Mouse (Mus musculus) heart, embryonic 16.5 days (tissue): ENCODE data around the gene Igfbp4. TPM values are rescaled to one million over a fixed set of nuclear protein-coding genes. Genes with fewer than 3 reads are reported as not detected.

Experiments used
- ATAC-seq: fragments of 200-750 bp; cut with Nextera tagmentation; replicated peaks from 2 replicates; pipeline ENCODE4 v1.8.0; 2017; ENCODE audit warnings: moderate number of reproducible peaks; ENCODE audit not compliant: insufficient read depth, low FRiP score; ENCODE audit errors: extremely low read depth
- H3K27ac ChIP-seq: fragments of 300-500 bp; sonication (generic); 2 replicates; pipeline ENCODE4 v1.5.1; 2014; ENCODE audit warnings: mild to moderate bottlenecking, low read length, control low read depth, moderate library complexity
- H3K27me3 ChIP-seq: fragments of 300-500 bp; sonication (generic); 2 replicates; pipeline ENCODE4 v1.6.1; 2014; ENCODE audit warnings: low read length, mixed read lengths; ENCODE audit not compliant: control insufficient read depth, insufficient read depth
- H3K36me3 ChIP-seq: fragments of 300-500 bp; sonication (generic); 2 replicates; pipeline ENCODE4 v1.6.1; 2014; ENCODE audit not compliant: control insufficient read depth, insufficient read depth
- H3K4me1 ChIP-seq: fragments of 300-500 bp; sonication (generic); 2 replicates; pipeline ENCODE4 v1.6.1; 2014; ENCODE audit warnings: low read length, mixed read lengths; ENCODE audit not compliant: control insufficient read depth, insufficient read depth
- H3K4me2 ChIP-seq: fragments of 300-500 bp; sonication (generic); 2 replicates; pipeline ENCODE4 v1.6.1; 2014; ENCODE audit warnings: low read depth, mild to moderate bottlenecking, control low read depth, low read length
- H3K4me3 ChIP-seq: fragments of 300-500 bp; sonication (generic); 2 replicates; pipeline ENCODE4 v1.5.1; 2014; ENCODE audit warnings: mild to moderate bottlenecking, control low read depth, low read length
- H3K9ac ChIP-seq: fragments of 300-500 bp; sonication (generic); 2 replicates; pipeline ENCODE4 v1.6.1; 2014; ENCODE audit warnings: low read length, control low read depth
- H3K9me3 ChIP-seq: fragments of 300-500 bp; sonication (generic); replicated peaks from 2 replicates; pipeline ENCODE4 v1.6.1; 2016; ENCODE audit warnings: low read length; ENCODE audit not compliant: control insufficient read depth
- WGBS: fragments of 180-500 bp; shearing (Covaris S2); extraction: QIAGEN DNeasy Blood & Tissue Kit; methylation state at CpG from one replicate; pipeline ENCODE4 v1.1.7; 2014; 5-methylcytosine and 5-hydroxymethylcytosine counted together
- polyA plus RNA-seq: library from polyadenylated mRNA; unstranded; fragments of >200 nt; fragmentation: Nextera tagmentation; extraction: Ambion mirVana; gene quantifications from 2 replicates; pipeline ENCODE4 v1.2.1, GENCODE M21; 2015

Igfbp4 gene
- polyA plus RNA-seq, 1 experiment from 2014 or later: 377 TPM

- Histone ChIP-seq H3K27me3 (no peaks in the 10 kb centered on the region), H3K4me1 (peaks cover 7% of the 10 kb centered on the region; the same call in 1 of the 2 replicates), H3K36me3 (no peaks in the 10 kb centered on the region), H3K9me3 (no peaks in the 10 kb centered on the region), H3K27ac (peak overlapping the region; percentile 75), H3K4me2 (peak overlapping the region; percentile 42), H3K9ac (peak overlapping the region; percentile 54; the same call in 1 of the 2 replicates), H3K4me3 (0 out of 2 replicates have a peak overlapping the region, but pooled peaks have one; percentile 9)
- ATAC-seq: peak; percentile 69
- 5% methylated on average over 2 of the region's 2 CpGs for WGBS
Observed at GRCm38 (mm10) chr11:99065979-99066378, 24.9 kb downstream of the Igfbp4 start.

- Histone ChIP-seq H3K4me2 (no peak overlapping the region), H3K27ac (no peak overlapping the region), H3K9me3 (no peaks in the 10 kb centered on the region), H3K27me3 (no peaks in the 10 kb centered on the region), H3K36me3 (no peaks in the 10 kb centered on the region), H3K4me1 (peaks cover 7% of the 10 kb centered on the region; the same call in 1 of the 2 replicates), H3K9ac (no peak overlapping the region), H3K4me3 (no peak overlapping the region)
- ATAC-seq: no peak
- WGBS: 86% methylated on average over 8 of the region's 8 CpGs
Observed at GRCm38 (mm10) chr11:99067591-99067990, 26.5 kb downstream of the Igfbp4 start.

GRCm38 (mm10) chr11:99068455-99068854, 27.4 kb downstream of the Igfbp4 start:
- H3K4me3 ChIP-seq: no peak overlapping the region
- H3K36me3 ChIP-seq: no peaks in the 10 kb centered on the region
- no peak overlapping the region for H3K27ac ChIP-seq
- H3K4me1 ChIP-seq: peaks cover 7% of the 10 kb centered on the region; the same call in 1 of the 2 replicates
- H3K27me3 ChIP-seq: no peaks in the 10 kb centered on the region
- H3K9ac ChIP-seq: no peak overlapping the region
- H3K4me2 ChIP-seq: no peak overlapping the region
- H3K9me3 ChIP-seq: no peaks in the 10 kb centered on the region
- ATAC-seq: no peak
- 87% methylated on average over 5 of the region's 5 CpGs for WGBS

GRCm38 (mm10) chr11:99071866-99072265, 30.8 kb downstream of the Igfbp4 start:
- Histone ChIP-seq H3K36me3 (no peaks in the 10 kb centered on the region), H3K4me1 (no peaks in the 10 kb centered on the region), H3K4me3 (no peak overlapping the region), H3K4me2 (no peak overlapping the region), H3K9ac (no peak overlapping the region), H3K27ac (no peak overlapping the region), H3K9me3 (no peaks in the 10 kb centered on the region), H3K27me3 (no peaks in the 10 kb centered on the region)
- WGBS: 14% methylated on average over 6 of the region's 6 CpGs
- no peak for ATAC-seq

- WGBS: 54% methylated on average over 5 of the region's 5 CpGs
- H3K27ac ChIP-seq: no peak overlapping the region
Observed at GRCm38 (mm10) chr11:99073781-99074180, 32.7 kb downstream of the Igfbp4 start.

DNA sequence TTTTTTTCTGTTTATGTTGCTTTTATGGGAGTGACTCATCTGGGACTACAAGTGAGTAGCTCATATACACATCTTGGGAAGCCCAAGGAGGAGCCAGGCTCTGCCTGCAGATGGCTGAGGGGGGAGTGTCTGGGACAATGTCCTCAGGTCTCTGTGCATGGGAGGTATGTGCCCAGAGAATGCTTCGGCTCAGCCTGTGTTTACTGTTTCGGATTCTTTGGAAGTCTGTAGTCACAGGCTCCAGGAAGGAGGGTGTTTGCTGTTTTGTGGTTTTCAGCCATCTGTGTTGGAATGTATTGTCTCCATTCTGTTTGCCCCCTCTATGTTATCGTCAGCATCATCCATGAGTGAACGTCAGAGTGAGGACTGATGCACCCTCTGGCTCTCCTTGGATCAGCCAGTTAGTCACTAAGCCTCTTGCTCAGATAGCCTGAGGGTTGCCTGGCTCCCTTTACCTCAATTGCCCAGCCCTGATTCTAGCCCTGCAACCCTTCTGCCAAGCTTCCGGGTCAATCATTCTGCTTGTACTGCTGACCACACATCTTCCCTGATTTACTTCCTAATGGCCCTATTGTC, 35.8 kb downstream of the Igfbp4 start:
- 73% methylated on average over 5 of the region's 5 CpGs for WGBS
- Histone ChIP-seq H3K4me2 (no peak overlapping the region), H3K4me3 (no peak overlapping the region), H3K27ac (no peak overlapping the region), H3K36me3 (no peaks in the 10 kb centered on the region), H3K27me3 (no peaks in the 10 kb centered on the region), H3K4me1 (no peaks in the 10 kb centered on the region), H3K9ac (no peak overlapping the region), H3K9me3 (no peaks in the 10 kb centered on the region)
- no peak for ATAC-seq

More at GRCm38 (mm10) chr11:99073781-99074180, 32.7 kb downstream of the Igfbp4 start:
- Histone ChIP-seq H3K9ac (no peak overlapping the region), H3K4me1 (no peaks in the 10 kb centered on the region), H3K27me3 (no peaks in the 10 kb centered on the region), H3K36me3 (no peaks in the 10 kb centered on the region), H3K4me3 (no peak overlapping the region), H3K4me2 (no peak overlapping the region), H3K9me3 (no peaks in the 10 kb centered on the region)
- no peak for ATAC-seq

- 85% methylated on average over 8 of the region's 8 CpGs for WGBS
Observed at GRCm38 (mm10) chr11:99077869-99078268, 36.8 kb downstream of the Igfbp4 start.

GRCm38 (mm10) chr11:99080902-99081543, 40.0 kb downstream of the Igfbp4 start:
- Histone ChIP-seq H3K9ac (no peak overlapping the region), H3K27ac (no peak overlapping the region), H3K27me3 (no peaks in the 10 kb centered on the region), H3K4me3 (no peak overlapping the region), H3K4me1 (0 out of 2 replicates have a peak, but pooled peaks cover 2% of the 10 kb centered on the region), H3K4me2 (no peak overlapping the region), H3K36me3 (no peaks in the 10 kb centered on the region), H3K9me3 (no peaks in the 10 kb centered on the region)
- 60% methylated on average over 9 of the region's 9 CpGs for WGBS
- no peak for ATAC-seq

More at GRCm38 (mm10) chr11:99077869-99078268, 36.8 kb downstream of the Igfbp4 start:
- no peak overlapping the region for H3K9ac ChIP-seq
- no peaks in the 10 kb centered on the region for H3K9me3 ChIP-seq
- no peak overlapping the region for H3K27ac ChIP-seq
- H3K4me2 ChIP-seq: no peak overlapping the region
- H3K4me3 ChIP-seq: no peak overlapping the region
- H3K36me3 ChIP-seq: no peaks in the 10 kb centered on the region
- H3K4me1 ChIP-seq: 0 out of 2 replicates have a peak, but pooled peaks cover 2% of the 10 kb centered on the region
- no peaks in the 10 kb centered on the region for H3K27me3 ChIP-seq
- no peak for ATAC-seq

DNA sequence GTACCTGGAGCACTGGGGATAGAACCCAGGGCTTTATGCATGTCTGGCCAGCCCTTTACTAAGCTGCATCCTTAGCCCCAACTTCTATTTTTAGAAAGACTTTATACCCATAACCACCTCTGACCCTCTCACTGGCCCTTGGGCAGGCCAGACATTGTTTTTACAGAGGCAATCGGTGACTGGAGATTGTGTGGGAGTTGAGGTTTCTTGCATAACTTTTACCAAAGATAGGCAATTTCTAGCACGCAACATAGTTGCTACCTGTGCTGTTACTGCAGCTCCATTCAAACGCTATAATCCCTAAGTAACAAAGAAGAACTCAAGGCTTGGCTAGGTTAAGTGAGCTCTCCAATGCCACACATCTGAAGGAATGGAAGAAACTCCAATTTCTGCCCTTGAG, 40.5 kb downstream of the Igfbp4 start:
- Histone ChIP-seq H3K27ac (no peak overlapping the region), H3K9ac (no peak overlapping the region), H3K9me3 (no peaks in the 10 kb centered on the region), H3K4me2 (no peak overlapping the region), H3K4me1 (0 out of 2 replicates have a peak, but pooled peaks cover 2% of the 10 kb centered on the region), H3K4me3 (no peak overlapping the region), H3K27me3 (no peaks in the 10 kb centered on the region), H3K36me3 (no peaks in the 10 kb centered on the region)
- WGBS: 62% methylated on average over 3 of the region's 3 CpGs
- no peak for ATAC-seq
